Mouse (Mus musculus): ENCODE measurements around the gene Aifm2.

GRCm38 (mm10) chr10:61734377-61734776 lies 19.3 kb downstream of the Aifm2 start:
- TF ChIP-seq CTCF (IDR thresholded peaks at IDR 0.05; ENCODE audit: borderline replicate concordance, insufficient read depth, low read depth, low read length) (peak; percentile 59; the same call in 1 of the 2 replicates), POLR2A (IDR thresholded peaks at IDR 0.05; ENCODE audit: borderline replicate concordance, insufficient read depth, low read length) (no peak)
